Mouse (Mus musculus): ENCODE data around the gene Hamp.

Gene Hamp

GRCm38 (mm10) chr7:30943909-30944635, at the start of gene Hamp:
Hamp (minus strand) TSS chr7:30944032.
- DNase-seq (ENCODE audit: low read depth, low spot score) = no peak

- DNase-seq (ENCODE audit: low read depth, low spot score) = no peak
Observed at GRCm38 (mm10) chr7:30992148-30992547, 48.3 kb upstream of the Hamp start.

- no peak for DNase-seq (ENCODE audit: low read depth, low spot score)
Observed at GRCm38 (mm10) chr7:30988519-30989162, 44.8 kb upstream of the Hamp start.

- DNase-seq (ENCODE audit: low read depth, low spot score) = no peak
Observed at GRCm38 (mm10) chr7:30985357-30985756, 41.5 kb upstream of the Hamp start.

- DNase-seq (ENCODE audit: low read depth, low spot score) = no peak
Observed at GRCm38 (mm10) chr7:30981703-30982102, 37.9 kb upstream of the Hamp start.

GRCm38 (mm10) chr7:30973501-30974289, 29.9 kb upstream of the Hamp start, which contains the start of gene Fam187b:
Fam187b (plus strand) TSS chr7:30973790.
- peak; percentile 70 for DNase-seq (ENCODE audit: low read depth, low spot score)

- no peak for DNase-seq (ENCODE audit: low read depth, low spot score)
Observed at GRCm38 (mm10) chr7:30973251-30973500, 29.3 kb upstream of the Hamp start, which contains the start of gene Lsr. Lsr (minus strand) TSS chr7:30973464.

- no peak for DNase-seq (ENCODE audit: low read depth, low spot score)
Observed at GRCm38 (mm10) chr7:30972426-30973250, 28.8 kb upstream of the Hamp start.

- DNase-seq (ENCODE audit: low read depth, low spot score) = no peak
Observed at GRCm38 (mm10) chr7:30971901-30972300, 28.1 kb upstream of the Hamp start.

- no peak for DNase-seq (ENCODE audit: low read depth, low spot score)
Observed at GRCm38 (mm10) chr7:30969174-30969573, 25.3 kb upstream of the Hamp start.

GRCm38 (mm10) chr7:30968611-30969010, 24.8 kb upstream of the Hamp start:
- no peak for DNase-seq (ENCODE audit: low read depth, low spot score)

- DNase-seq (ENCODE audit: low read depth, low spot score) = no peak
Observed at GRCm38 (mm10) chr7:30966657-30967056, 22.8 kb upstream of the Hamp start.

GRCm38 (mm10) chr7:30965677-30966076, 21.8 kb upstream of the Hamp start:
- DNase-seq (ENCODE audit: low read depth, low spot score) = no peak

GRCm38 (mm10) chr7:30964366-30964765, 20.5 kb upstream of the Hamp start:
- no peak for DNase-seq (ENCODE audit: low read depth, low spot score)

- DNase-seq (ENCODE audit: low read depth, low spot score) = no peak
Observed at GRCm38 (mm10) chr7:30962862-30963261, 19.0 kb upstream of the Hamp start.

- no peak for DNase-seq (ENCODE audit: low read depth, low spot score)
Observed at GRCm38 (mm10) chr7:30959786-30960349, 16.0 kb upstream of the Hamp start.

GRCm38 (mm10) chr7:30958866-30959487, 15.1 kb upstream of the Hamp start:
- DNase-seq (ENCODE audit: low read depth, low spot score) = no peak

- DNase-seq (ENCODE audit: low read depth, low spot score) = no peak
Observed at GRCm38 (mm10) chr7:30958109-30958865, 14.5 kb upstream of the Hamp start.

GRCm38 (mm10) chr7:30957367-30957783, 13.5 kb upstream of the Hamp start:
- DNase-seq (ENCODE audit: low read depth, low spot score) = peak; percentile 82

- DNase-seq (ENCODE audit: low read depth, low spot score) = peak; percentile 77
Observed at GRCm38 (mm10) chr7:30956756-30957366, 13.0 kb upstream of the Hamp start, which contains the start of gene Usf2. Usf2 (minus strand) TSS chr7:30956803.
